Mouse (Mus musculus): Measurements from ENCODE around the gene Frmpd1.

DNA sequence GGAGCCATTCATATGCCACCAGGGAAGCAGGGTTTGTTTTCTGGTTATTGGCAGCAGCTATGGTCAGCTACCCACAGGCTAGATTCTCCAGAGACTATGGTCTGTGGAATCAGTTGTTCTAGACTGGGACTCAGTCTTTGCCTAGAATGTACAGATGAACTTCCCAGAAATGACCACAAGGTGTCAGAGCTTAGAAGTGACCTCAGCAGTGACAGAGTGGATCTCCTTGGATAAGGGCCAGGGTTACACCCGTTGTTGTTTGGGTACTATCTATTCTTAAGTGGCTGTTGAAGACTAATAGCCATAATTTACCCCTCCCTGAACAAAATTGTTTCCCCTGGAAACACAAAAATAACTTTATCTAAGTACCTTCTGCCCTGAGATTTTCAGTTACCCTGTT is 21.0 kb upstream of the Frmpd1 start:
- TF ChIP-seq CTCF (IDR thresholded peaks at IDR 0.05 in 2 of 3, conservative IDR thresholded peaks at IDR 0.05 in 1 of 3; ENCODE audit: control insufficient read depth in 1 of 3, insufficient read depth in 1 of 3, low read depth in 2 of 3, low read length in 3 of 3, poor library complexity in 1 of 3, severe bottlenecking in 1 of 3) = peak; percentile 8 to 52 (median 34); a peak in 3 of 6 replicates
- no peak for TF ChIP-seq POLR2A (IDR thresholded peaks at IDR 0.05; ENCODE audit: control insufficient read depth in 1 of 2, insufficient read depth in 1 of 2, low read depth in 1 of 2, low read length in 2 of 2, poor library complexity in 1 of 2)
- TF ChIP-seq ZC3H11A (IDR thresholded peaks at IDR 0.05; ENCODE audit: low read depth, low read length) = no peak
- no peak for TF ChIP-seq POLR2AphosphoS5 (IDR thresholded peaks at IDR 0.05; ENCODE audit: borderline replicate concordance, low read depth, low read length)
- TF ChIP-seq UBTF (IDR thresholded peaks at IDR 0.05; ENCODE audit: borderline replicate concordance, insufficient read depth, low read depth, low read length) = no peak
- no peak for TF ChIP-seq CHD1 (IDR thresholded peaks at IDR 0.05; ENCODE audit: low read depth, low read length)
- TF ChIP-seq TCF12 (IDR thresholded peaks at IDR 0.05; ENCODE audit: low read depth, low read length) = no peak
- no peak for TF ChIP-seq JUND (IDR thresholded peaks at IDR 0.05; ENCODE audit: low read depth, low read length)
- TF ChIP-seq HCFC1 (IDR thresholded peaks at IDR 0.05; ENCODE audit: low read depth, low read length) = no peak

Measured in MEL (cell line).